Mouse (Mus musculus) intestine, postnatal 0 days (tissue): ENCODE data around the gene Mad1l1. TPM values are rescaled to one million over a fixed set of nuclear protein-coding genes. Genes with fewer than 3 reads are reported as not detected.
A peak's percentile ranks its signal among the peaks of the same experiment; 100 is the strongest.
"Not testable (repeated sequence)": the region's sequence is repeated elsewhere in the genome, so short reads cannot be mapped to it uniquely, and the experiment has no call there.

Experiments used
- ATAC-seq: fragments of 200-750 bp; cut with Nextera tagmentation; 2 replicates; pipeline ENCODE4 v1.8.0; 2017; ENCODE audit warnings: mild to moderate bottlenecking, moderate TSS enrichment, moderate library complexity
- H3K27ac ChIP-seq: fragments of 300-500 bp; sonication (generic); 2 replicates; pipeline ENCODE4 v1.5.1; 2014; ENCODE audit warnings: mild to moderate bottlenecking, low read depth, low read length, moderate library complexity
- H3K27me3 ChIP-seq: fragments of 300-500 bp; sonication (generic); replicated peaks from 2 replicates; pipeline ENCODE4 v1.6.1; 2014; ENCODE audit warnings: low read length, mixed read lengths; ENCODE audit not compliant: control insufficient read depth, insufficient read depth
- H3K36me3 ChIP-seq: fragments of 300-500 bp; sonication (generic); 2 replicates; pipeline ENCODE4 v1.6.1; 2014; ENCODE audit warnings: mild to moderate bottlenecking, moderate library complexity; ENCODE audit not compliant: control insufficient read depth, insufficient read depth
- H3K4me1 ChIP-seq: fragments of 300-500 bp; sonication (generic); replicated peaks from 2 replicates; pipeline ENCODE4 v1.6.1; 2014; ENCODE audit warnings: antibody characterized with exemption, low read length, mixed read lengths; ENCODE audit not compliant: control insufficient read depth, insufficient read depth
- H3K4me2 ChIP-seq: fragments of 300-500 bp; sonication (generic); replicated peaks from 2 replicates; pipeline ENCODE4 v1.6.1; 2014; ENCODE audit warnings: low read depth, mild to moderate bottlenecking, moderate library complexity
- H3K4me3 ChIP-seq: fragments of 300-500 bp; sonication (generic); 2 replicates; pipeline ENCODE4 v1.5.1; 2014; ENCODE audit warnings: low read depth, low read length
- H3K9ac ChIP-seq: fragments of 300-500 bp; sonication (generic); 2 replicates; pipeline ENCODE4 v1.6.1; 2014; ENCODE audit warnings: mild to moderate bottlenecking, low read depth, low read length
- H3K9me3 ChIP-seq: fragments of 300-500 bp; sonication (generic); 2 replicates; pipeline ENCODE4 v1.6.1; 2016; ENCODE audit warnings: mixed run types; ENCODE audit not compliant: control insufficient read depth
- CTCF ChIP-seq: sonication (generic); IDR thresholded peaks from 2 replicates; pipeline ENCODE4 v1.5.1; 2016; ENCODE audit warnings: low read depth, mild to moderate bottlenecking, control low read depth, antibody characterized with exemption, moderate library complexity
- WGBS: fragments of 180-500 bp; shearing (Covaris S2); extraction: QIAGEN DNeasy Blood & Tissue Kit; methylation state at CpG from one replicate; pipeline ENCODE4 v1.1.7; 2014; 5-methylcytosine and 5-hydroxymethylcytosine counted together
- polyA plus RNA-seq: library from polyadenylated mRNA; unstranded; fragments of >200 nt; fragmentation: Nextera tagmentation; extraction: Ambion mirVana; gene quantifications from 2 replicates; pipeline ENCODE4 v1.2.1, GENCODE M21; 2015

Mad1l1 gene
- polyA plus RNA-seq, 1 experiment from 2014 or later, result 10.3 TPM

DNA sequence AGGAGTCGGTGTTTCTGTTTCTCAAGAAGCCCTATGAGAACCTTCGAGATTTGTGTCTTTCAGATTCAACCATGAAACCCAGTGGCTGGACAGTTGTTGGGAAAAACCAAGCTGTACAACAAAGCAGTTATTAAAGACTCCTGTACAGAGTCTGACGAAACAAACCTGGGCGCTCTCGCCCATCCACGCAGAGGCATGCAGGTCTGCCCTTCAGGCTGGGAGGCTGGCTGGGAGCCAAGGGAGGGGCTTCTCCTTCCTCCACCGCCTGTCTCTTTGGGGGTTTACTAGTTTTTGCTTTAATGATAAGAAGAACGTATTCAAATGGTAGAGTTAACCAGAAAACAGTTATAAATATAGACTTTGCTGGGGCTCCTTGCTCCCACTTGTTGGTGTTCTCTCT is 314.5 kb downstream of the Mad1l1 start:
- H3K9ac ChIP-seq, result no peak overlapping the region
- no peak for ATAC-seq
- H3K4me1 ChIP-seq, result no peaks in the 10 kb centered on the region
- no peaks in the 10 kb centered on the region for H3K9me3 ChIP-seq
- no peak overlapping the region for H3K4me3 ChIP-seq
- TF ChIP-seq CTCF, result no peak
- peaks cover 7% of the 10 kb centered on the region; the same call in 1 of the 2 replicates for H3K36me3 ChIP-seq
- 58% methylated on average over 8 of the region's 8 CpGs for WGBS
- no peak overlapping the region for H3K4me2 ChIP-seq
- H3K27me3 ChIP-seq, result no peaks in the 10 kb centered on the region
- no peak overlapping the region for H3K27ac ChIP-seq

GRCm38 (mm10) chr5:140002541-140002940 is 318.8 kb downstream of the Mad1l1 start:
- H3K9me3 ChIP-seq, result no peaks in the 10 kb centered on the region
- H3K27me3 ChIP-seq, result no peaks in the 10 kb centered on the region
- no peaks in the 10 kb centered on the region for H3K36me3 ChIP-seq
- H3K27ac ChIP-seq, result no peak overlapping the region
- 74% methylated on average over 3 of the region's 3 CpGs for WGBS
- H3K4me3 ChIP-seq, result no peak overlapping the region
- H3K4me2 ChIP-seq, result no peak overlapping the region
- no peak for TF ChIP-seq CTCF
- no peak for ATAC-seq
- H3K4me1 ChIP-seq, result no peaks in the 10 kb centered on the region
- H3K9ac ChIP-seq, result no peak overlapping the region

- Histone ChIP-seq H3K4me2 (no peak overlapping the region), H3K27ac (no peak overlapping the region), H3K9me3 (no peaks in the 10 kb centered on the region), H3K9ac (no peak overlapping the region), H3K27me3 (no peaks in the 10 kb centered on the region), H3K36me3 (no peaks in the 10 kb centered on the region), H3K4me3 (no peak overlapping the region), H3K4me1 (no peaks in the 10 kb centered on the region)
- ATAC-seq, result no peak
- WGBS, result 28% methylated on average over 5 of the region's 6 CpGs
- TF ChIP-seq CTCF, result no peak
Observed at GRCm38 (mm10) chr5:139998916-139999315, 322.4 kb downstream of the Mad1l1 start.

- not testable (repeated sequence) for H3K4me2 ChIP-seq, H3K36me3 ChIP-seq, H3K27me3 ChIP-seq, H3K27ac ChIP-seq, H3K4me1 ChIP-seq, ATAC-seq, H3K9ac ChIP-seq, H3K9me3 ChIP-seq, H3K4me3 ChIP-seq
- WGBS, result 53% methylated on average over 12 of the region's 12 CpGs
Observed at GRCm38 (mm10) chr5:139998321-139998720, 323.0 kb downstream of the Mad1l1 start.

DNA sequence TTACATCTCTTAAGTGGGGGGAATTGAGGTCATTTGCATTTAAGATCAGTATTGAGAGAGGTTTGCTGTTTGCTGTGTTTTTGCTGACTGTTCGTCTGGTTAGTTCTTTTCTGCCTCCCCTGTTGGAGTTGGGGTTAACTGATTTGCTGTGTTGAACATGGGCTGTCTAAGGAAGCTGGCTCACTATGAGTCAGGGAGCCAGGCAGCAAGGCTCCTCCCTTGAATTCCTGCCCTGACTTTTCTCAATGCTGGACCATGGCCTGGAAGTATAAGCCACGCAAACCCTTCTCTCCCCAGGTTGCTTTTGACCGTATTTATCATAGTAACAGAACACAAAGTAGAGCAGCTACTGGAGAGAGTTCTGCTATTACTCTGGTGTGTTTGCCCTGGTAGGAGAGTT is 329.8 kb downstream of the Mad1l1 start:
- Histone ChIP-seq H3K4me1 (no peaks in the 10 kb centered on the region), H3K4me2 (no peak overlapping the region), H3K27ac (no peak overlapping the region), H3K9ac (no peak overlapping the region), H3K36me3 (no peaks in the 10 kb centered on the region), H3K27me3 (no peaks in the 10 kb centered on the region), H3K9me3 (0 out of 2 replicates have a peak, but pooled peaks cover 7% of the 10 kb centered on the region), H3K4me3 (no peak overlapping the region)
- WGBS, result 89% methylated on average over 3 of the region's 3 CpGs
- no peak for ATAC-seq
- TF ChIP-seq CTCF, result no peak

GRCm38 (mm10) chr5:139985073-139985746 is 336.1 kb downstream of the Mad1l1 start:
- Histone ChIP-seq H3K9me3 (0 out of 2 replicates have a peak, but pooled peaks cover 4% of the 10 kb centered on the region), H3K9ac (no peak overlapping the region), H3K27ac (no peak overlapping the region), H3K27me3 (peaks cover 11% of the 10 kb centered on the region), H3K4me1 (no peaks in the 10 kb centered on the region), H3K36me3 (no peaks in the 10 kb centered on the region), H3K4me2 (no peak overlapping the region), H3K4me3 (no peak overlapping the region)
- TF ChIP-seq CTCF, result peak; percentile 21; the same call in 1 of the 2 replicates
- WGBS, result 28% methylated on average over 18 of the region's 18 CpGs
- no peak for ATAC-seq
